Mouse (Mus musculus) bone marrow macrophage, adult 2 months (primary cell): ENCODE measurements around the gene Rad9b.

Experiments used
- CTCF ChIP-seq: IDR thresholded peaks from 2 replicates; pipeline ENCODE4 v1.5.1; 2012; ENCODE audit warnings: low read depth, mild to moderate bottlenecking, low read length, moderate library complexity
- POLR2A ChIP-seq: IDR thresholded peaks from 2 replicates; pipeline ENCODE4 v1.6.1; 2012; ENCODE audit warnings: mild to moderate bottlenecking, low read depth, low read length, borderline replicate concordance

DNA sequence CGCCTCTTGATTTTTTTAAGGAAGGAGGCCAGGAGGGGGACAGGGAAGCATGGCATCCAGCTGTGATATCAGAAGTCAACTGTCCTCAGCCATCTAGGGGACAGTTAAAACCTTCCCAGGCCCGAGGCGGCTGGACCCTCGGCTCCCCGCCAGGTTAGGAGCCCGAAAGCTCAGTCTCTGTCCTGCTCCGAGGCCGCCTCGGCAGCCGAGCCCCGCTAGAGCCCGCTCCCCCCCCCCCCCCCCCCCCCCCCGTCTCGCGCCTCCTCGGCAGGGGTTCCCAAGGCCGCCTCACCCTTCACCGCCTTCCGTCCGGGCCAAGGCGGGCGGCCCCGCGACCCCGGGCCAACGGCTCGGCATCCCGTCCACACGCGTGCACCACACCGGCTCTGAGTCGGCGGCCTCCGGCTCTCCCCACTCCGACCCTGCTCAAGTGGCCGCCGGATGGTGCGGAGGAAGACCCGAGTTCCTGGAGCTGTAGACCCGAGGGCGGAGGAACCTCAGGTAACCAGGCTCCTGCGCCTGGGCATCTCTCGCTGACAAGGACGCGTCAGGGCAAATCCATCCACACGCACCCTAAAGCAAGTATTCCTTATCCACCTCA is 17.7 kb upstream of the Rad9b start, which contains the start of gene Gpn3:
- TF ChIP-seq CTCF (no peak), POLR2A (no peak)
